Mouse (Mus musculus) liver, embryonic 12.5 days (tissue): ENCODE data around the gene Nme4. TPM values are rescaled to one million over a fixed set of nuclear protein-coding genes. Genes with fewer than 3 reads are reported as not detected.

Source experiments
- ATAC-seq: fragments of 200-750 bp; cut with Nextera tagmentation; 2 replicates; pipeline ENCODE4 v1.8.0; 2017; ENCODE audit warnings: moderate number of reproducible peaks, mild to moderate bottlenecking, moderate library complexity
- H3K27ac ChIP-seq: fragments of 300-500 bp; sonication (generic); 2 replicates; pipeline ENCODE4 v1.5.1; 2016; ENCODE audit warnings: mild to moderate bottlenecking
- H3K27me3 ChIP-seq: fragments of 300-500 bp; sonication (generic); replicated peaks from 2 replicates; pipeline ENCODE4 v1.6.1; 2016; ENCODE audit warnings: mild to moderate bottlenecking, moderate library complexity
- H3K36me3 ChIP-seq: fragments of 300-500 bp; sonication (generic); 2 replicates; pipeline ENCODE4 v1.6.1; 2016; ENCODE audit warnings: mild to moderate bottlenecking, moderate library complexity
- H3K4me1 ChIP-seq: fragments of 300-500 bp; sonication (generic); 2 replicates; pipeline ENCODE4 v1.6.1; 2016
- H3K4me2 ChIP-seq: fragments of 300-500 bp; sonication (generic); 2 replicates; pipeline ENCODE4 v1.6.1; 2016; ENCODE audit warnings: mild to moderate bottlenecking, moderate library complexity
- H3K4me3 ChIP-seq: fragments of 300-500 bp; sonication (generic); 2 replicates; pipeline ENCODE4 v1.5.1; 2016; ENCODE audit warnings: mild to moderate bottlenecking, moderate library complexity
- H3K9ac ChIP-seq: fragments of 300-500 bp; sonication (generic); 2 replicates; pipeline ENCODE4 v1.6.1; 2016; ENCODE audit warnings: mild to moderate bottlenecking, moderate library complexity
- H3K9me3 ChIP-seq: fragments of 300-500 bp; sonication (generic); replicated peaks from 2 replicates; pipeline ENCODE4 v1.6.1; 2016; ENCODE audit warnings: mild to moderate bottlenecking, moderate library complexity
- WGBS: fragments of 180-500 bp; shearing (Covaris S2); methylation state at CpG from one replicate; pipeline ENCODE4 v1.1.7; 2016; ENCODE audit not compliant: insufficient replicate concordance; 5-methylcytosine and 5-hydroxymethylcytosine counted together
- polyA plus RNA-seq: library from polyadenylated mRNA; unstranded; fragments of >200 nt; fragmentation: Nextera tagmentation; extraction: Ambion mirVana; gene quantifications from 2 replicates; pipeline ENCODE4 v1.2.1, GENCODE M21; 2016

Nme4 gene
- polyA plus RNA-seq, 1 experiment from 2014 or later = 65.9 TPM

- no peaks in the 10 kb centered on the region for H3K4me1 ChIP-seq
- peaks cover 17% of the 10 kb centered on the region for H3K27me3 ChIP-seq
- H3K36me3 ChIP-seq = no peaks in the 10 kb centered on the region
- no peaks in the 10 kb centered on the region for H3K9me3 ChIP-seq
- H3K27ac ChIP-seq = no peak overlapping the region
- no peak overlapping the region for H3K4me2 ChIP-seq
- WGBS = 71% methylated on average over 2 of the region's 2 CpGs
- no peak overlapping the region for H3K9ac ChIP-seq
- no peak overlapping the region for H3K4me3 ChIP-seq
- ATAC-seq = no peak
Observed at GRCm38 (mm10) chr17:26078851-26079250, 16.6 kb downstream of the Nme4 start.

GRCm38 (mm10) chr17:26075246-26075645 is 20.2 kb downstream of the Nme4 start:
- Histone ChIP-seq H3K27me3 (peaks cover 46% of the 10 kb centered on the region), H3K9ac (no peak overlapping the region), H3K4me3 (no peak overlapping the region), H3K4me1 (no peaks in the 10 kb centered on the region), H3K36me3 (no peaks in the 10 kb centered on the region), H3K4me2 (no peak overlapping the region), H3K9me3 (no peaks in the 10 kb centered on the region), H3K27ac (no peak overlapping the region)
- 59% methylated on average over 3 of the region's 3 CpGs for WGBS
- no peak for ATAC-seq

- Histone ChIP-seq H3K4me2 (peak overlapping the region; percentile 96), H3K36me3 (no peaks in the 10 kb centered on the region), H3K27me3 (peaks cover 84% of the 10 kb centered on the region), H3K27ac (no peak overlapping the region), H3K4me3 (peak overlapping the region; percentile 74), H3K9me3 (no peaks in the 10 kb centered on the region), H3K9ac (no peak overlapping the region), H3K4me1 (peaks cover 31% of the 10 kb centered on the region)
- 25% methylated on average over 6 of the region's 6 CpGs for WGBS
- no peak for ATAC-seq
Observed at GRCm38 (mm10) chr17:26070136-26070535, 25.3 kb downstream of the Nme4 start.

- Histone ChIP-seq H3K9ac (peak within 1 kb of the TSS; percentile 66), H3K4me2 (peak within 1 kb of the TSS; percentile 96), H3K4me1 (peaks cover 34% of the 10 kb centered on the region), H3K36me3 (no peaks in the 10 kb centered on the region), H3K4me3 (peak within 1 kb of the TSS; percentile 74), H3K27me3 (peaks cover 80% of the 10 kb centered on the region), H3K9me3 (no peaks in the 10 kb centered on the region), H3K27ac (0 out of 2 replicates have a peak within 1 kb of the TSS, but pooled peaks have one; percentile 2)
- peak; percentile 88 for ATAC-seq
- 1% methylated on average over 94 of the region's 94 CpGs for WGBS
Observed at GRCm38 (mm10) chr17:26068831-26069739, 26.3 kb downstream of the Nme4 start, which contains the start of gene Rab11fip3. Rab11fip3 (minus strand) TSS chr17:26069555.

- Histone ChIP-seq H3K27ac (no peak overlapping the region), H3K9me3 (no peaks in the 10 kb centered on the region), H3K4me3 (peak overlapping the region; percentile 74), H3K9ac (peak overlapping the region; percentile 66), H3K27me3 (peaks cover 77% of the 10 kb centered on the region), H3K36me3 (no peaks in the 10 kb centered on the region), H3K4me1 (peaks cover 34% of the 10 kb centered on the region), H3K4me2 (peak overlapping the region; percentile 96)
- WGBS = 4% methylated on average over 44 of the region's 44 CpGs
- ATAC-seq = no peak
Observed at GRCm38 (mm10) chr17:26068024-26068830, 27.2 kb downstream of the Nme4 start.

- no peak overlapping the region for H3K27ac ChIP-seq
- 71% methylated on average over 7 of the region's 7 CpGs for WGBS
- no peak for ATAC-seq
- no peaks in the 10 kb centered on the region for H3K36me3 ChIP-seq
- H3K9me3 ChIP-seq = no peaks in the 10 kb centered on the region
- H3K4me2 ChIP-seq = no peak overlapping the region
- H3K9ac ChIP-seq = no peak overlapping the region
- H3K4me3 ChIP-seq = no peak overlapping the region
- peaks cover 63% of the 10 kb centered on the region for H3K27me3 ChIP-seq
- H3K4me1 ChIP-seq = peaks cover 34% of the 10 kb centered on the region
Observed at GRCm38 (mm10) chr17:26066488-26067020, 28.8 kb downstream of the Nme4 start.

GRCm38 (mm10) chr17:26064916-26065315 is 30.5 kb downstream of the Nme4 start:
- no peak for ATAC-seq
- no peak overlapping the region for H3K4me3 ChIP-seq
- H3K36me3 ChIP-seq = no peaks in the 10 kb centered on the region
- no peak overlapping the region for H3K27ac ChIP-seq
- H3K4me2 ChIP-seq = no peak overlapping the region
- WGBS = 29% methylated on average over 6 of the region's 6 CpGs
- H3K9ac ChIP-seq = no peak overlapping the region
- H3K4me1 ChIP-seq = peaks cover 32% of the 10 kb centered on the region
- no peaks in the 10 kb centered on the region for H3K9me3 ChIP-seq
- H3K27me3 ChIP-seq = peaks cover 48% of the 10 kb centered on the region

- H3K4me2 ChIP-seq = no peak overlapping the region
- no peaks in the 10 kb centered on the region for H3K9me3 ChIP-seq
- H3K36me3 ChIP-seq = no peaks in the 10 kb centered on the region
- peaks cover 13% of the 10 kb centered on the region for H3K4me1 ChIP-seq
- peaks cover 12% of the 10 kb centered on the region; the same call in 1 of the 2 replicates for H3K27me3 ChIP-seq
- no peak for ATAC-seq
- 78% methylated on average over 9 of the region's 9 CpGs for WGBS
- no peak overlapping the region for H3K27ac ChIP-seq
- H3K4me3 ChIP-seq = no peak overlapping the region
- H3K9ac ChIP-seq = no peak overlapping the region
Observed at GRCm38 (mm10) chr17:26057787-26058567, 37.4 kb downstream of the Nme4 start.

GRCm38 (mm10) chr17:26057278-26057677 is 38.1 kb downstream of the Nme4 start:
- H3K9ac ChIP-seq = no peak overlapping the region

GRCm38 (mm10) chr17:26055164-26055563 is 40.2 kb downstream of the Nme4 start:
- ATAC-seq = no peak
- Histone ChIP-seq H3K9ac (no peak overlapping the region), H3K9me3 (no peaks in the 10 kb centered on the region), H3K4me3 (no peak overlapping the region), H3K36me3 (no peaks in the 10 kb centered on the region), H3K4me2 (no peak overlapping the region), H3K27me3 (peaks cover 12% of the 10 kb centered on the region; the same call in 1 of the 2 replicates), H3K4me1 (peaks cover 17% of the 10 kb centered on the region), H3K27ac (no peak overlapping the region)
- 67% methylated on average over 6 of the region's 6 CpGs for WGBS

More at GRCm38 (mm10) chr17:26057278-26057677, 38.1 kb downstream of the Nme4 start:
- Histone ChIP-seq H3K27ac (no peak overlapping the region), H3K4me2 (no peak overlapping the region), H3K27me3 (peaks cover 12% of the 10 kb centered on the region; the same call in 1 of the 2 replicates), H3K36me3 (no peaks in the 10 kb centered on the region), H3K4me3 (no peak overlapping the region), H3K4me1 (peaks cover 15% of the 10 kb centered on the region), H3K9me3 (no peaks in the 10 kb centered on the region)
- no peak for ATAC-seq
- 82% methylated on average over 8 of the region's 8 CpGs for WGBS
